Mouse (Mus musculus) embryonic fibroblast, embryonic 13.5 days (primary cell): Measurements from ENCODE around the gene Syt2.

Experiments used
- CTCF ChIP-seq: IDR thresholded peaks from 2 replicates; pipeline ENCODE4 v1.5.1; 2011; ENCODE audit warnings: mild to moderate bottlenecking, control low read depth, low read length, moderate library complexity, borderline replicate concordance; ENCODE audit not compliant: insufficient read depth
- POLR2A ChIP-seq: IDR thresholded peaks from 2 replicates; pipeline ENCODE4 v1.6.1; 2011; ENCODE audit warnings: low read depth, mild to moderate bottlenecking, control low read depth, low read length, moderate library complexity

DNA sequence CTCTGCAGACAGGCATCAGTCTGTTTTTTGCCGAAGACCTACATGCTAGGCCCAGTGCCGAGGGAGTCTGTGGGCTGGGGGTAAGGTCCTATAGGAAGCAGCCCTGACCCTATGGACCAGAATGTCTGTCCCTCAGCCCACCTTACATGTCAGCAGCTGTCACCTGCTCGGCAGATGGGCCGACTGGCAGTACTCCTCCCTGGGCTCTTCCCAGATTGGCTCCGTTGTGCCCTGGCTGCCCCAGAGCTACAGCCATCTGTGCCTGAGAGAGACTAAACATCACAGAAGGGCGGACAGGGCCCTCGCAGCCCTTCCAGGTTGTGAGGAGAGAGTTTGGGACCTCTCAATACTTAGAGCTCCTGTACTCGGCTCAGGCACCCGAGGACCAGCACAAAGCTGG, 52.9 kb downstream of the Syt2 start:
- no peak for TF ChIP-seq POLR2A
- no peak for TF ChIP-seq CTCF
